Mouse (Mus musculus) CH12.LX (cell line): ENCODE measurements around the gene Krt26.

Experiments used
- CTCF ChIP-seq, 2 experiments: IDR thresholded peaks in 1 of 2; conservative IDR thresholded peaks in 1 of 2; 2 replicates each; pipeline ENCODE4 v1.5.1; 2011 to 2012; ENCODE audit warnings: low read depth in 2 of 2, low read length in 2 of 2, improper control_type of control experiment in 1 of 2, inconsistent platforms in 1 of 2, mild to moderate bottlenecking in 1 of 2, moderate library complexity in 1 of 2
- E2F4 ChIP-seq: IDR thresholded peaks from 2 replicates; pipeline ENCODE4 v1.6.1; 2011; ENCODE audit warnings: low read depth, low read length, improper control_type of control experiment; ENCODE audit not compliant: insufficient replicate concordance
- EP300 ChIP-seq: IDR thresholded peaks from 2 replicates; pipeline ENCODE4 v1.6.1; 2011; ENCODE audit warnings: low read length, improper control_type of control experiment
- JUND ChIP-seq: conservative IDR thresholded peaks from 2 replicates; pipeline ENCODE4 v1.6.1; 2011; ENCODE audit warnings: low read depth, low read length, improper control_type of control experiment
- MAFK ChIP-seq: IDR thresholded peaks from 2 replicates; pipeline ENCODE4 v1.6.1; 2011; ENCODE audit warnings: low read length, improper control_type of control experiment; ENCODE audit not compliant: insufficient replicate concordance
- MAX ChIP-seq: IDR thresholded peaks from 2 replicates; pipeline ENCODE4 v1.6.1; 2011; ENCODE audit warnings: low read length, improper control_type of control experiment
- MXI1 ChIP-seq: IDR thresholded peaks from 2 replicates; pipeline ENCODE4 v1.6.1; 2011; ENCODE audit warnings: mild to moderate bottlenecking, low read depth, low read length, improper control_type of control experiment
- POLR2A ChIP-seq: IDR thresholded peaks from 2 replicates; pipeline ENCODE4 v1.6.1; 2011; ENCODE audit warnings: low read depth, mild to moderate bottlenecking, improper control_type of control experiment, low read length
- UBTF ChIP-seq: IDR thresholded peaks from 2 replicates; pipeline ENCODE4 v1.6.1; 2012; ENCODE audit warnings: low read depth, mild to moderate bottlenecking, inconsistent platforms, low read length, improper control_type of control experiment, moderate library complexity
- USF1 ChIP-seq: IDR thresholded peaks from 2 replicates; pipeline ENCODE4 v1.6.1; 2014; ENCODE audit warnings: low read depth, mild to moderate bottlenecking, inconsistent platforms, low read length, improper control_type of control experiment

- no peak for TF ChIP-seq UBTF
- no peak for TF ChIP-seq CTCF (conservative IDR thresholded peaks at IDR 0.05 in 1 of 2, IDR thresholded peaks at IDR 0.05 in 1 of 2; ENCODE audit: low read depth in 2 of 2, low read length in 2 of 2)
- no peak for TF ChIP-seq JUND
- no peak for TF ChIP-seq MAFK
- TF ChIP-seq USF1 = no peak
- TF ChIP-seq E2F4 = no peak
- TF ChIP-seq MXI1 = no peak
- no peak for TF ChIP-seq POLR2A
- no peak for TF ChIP-seq MAX
- no peak for TF ChIP-seq EP300
Observed at GRCm38 (mm10) chr11:99319127-99319526, 18.6 kb downstream of the Krt26 start.
